Mouse (Mus musculus) thymus, postnatal 4 days (tissue): ENCODE measurements around the gene Sec14l4.

Source experiments
- DNase-seq: peaks from one replicate; pipeline ENCODE4 v3.0.0; 2021

Gene Sec14l4

DNA sequence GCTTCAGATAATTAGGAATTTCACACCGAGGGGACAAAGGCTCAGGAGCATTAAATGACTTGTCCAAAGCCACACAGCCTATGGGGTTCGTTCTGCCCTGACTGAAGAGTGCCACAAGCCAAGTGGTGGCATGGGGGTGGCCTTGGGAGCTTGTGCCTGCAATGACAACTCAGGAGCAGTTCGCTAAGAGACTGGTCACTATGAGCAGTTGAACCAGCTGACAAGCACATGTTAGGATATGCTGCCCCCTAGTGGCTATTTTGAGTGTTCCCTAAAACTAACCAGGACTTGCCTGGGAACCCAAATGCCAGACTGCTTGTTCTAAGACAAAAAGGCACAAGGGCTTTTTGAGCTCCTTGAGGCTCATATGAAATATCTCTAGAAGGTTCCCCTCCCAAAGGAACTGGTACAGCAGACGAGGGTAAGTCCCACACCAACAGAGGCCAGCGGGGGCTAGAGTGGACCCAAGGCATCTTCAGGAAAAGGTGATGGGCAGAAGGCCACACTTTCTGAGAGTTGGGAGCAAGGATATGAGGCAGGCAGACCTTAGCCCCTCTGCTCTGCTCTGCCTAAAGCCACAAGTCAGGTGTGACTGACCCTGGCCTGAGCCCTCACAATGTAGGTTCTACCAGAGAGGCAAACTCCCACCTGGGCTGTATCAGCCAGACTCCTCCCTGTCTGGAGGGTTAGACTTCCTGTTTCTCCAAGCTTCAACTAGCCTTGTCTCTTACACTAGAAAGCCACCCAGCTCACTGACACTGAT lies 52.2 kb downstream of the Sec14l4 start:
- DNase-seq = peak; percentile 44

DNA sequence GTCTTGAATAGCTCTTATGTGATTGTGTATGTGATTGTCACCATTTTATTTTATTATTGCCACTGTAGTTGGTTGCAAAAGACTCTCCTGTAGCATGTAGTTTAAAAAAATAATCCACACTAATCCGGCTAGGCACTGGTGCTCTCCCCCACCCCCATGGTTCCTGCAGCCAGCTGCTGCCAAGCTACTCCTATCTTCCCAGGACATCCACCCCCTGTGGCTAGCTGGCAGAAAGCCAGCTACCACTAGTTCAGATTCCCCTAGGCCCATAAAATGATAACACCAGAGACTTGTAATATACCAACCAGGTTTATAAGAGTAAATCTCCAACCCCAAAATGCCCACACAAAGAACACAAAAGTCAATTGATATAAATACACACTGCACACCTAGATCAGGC lies 55.0 kb downstream of the Sec14l4 start:
- no peak for DNase-seq

DNA sequence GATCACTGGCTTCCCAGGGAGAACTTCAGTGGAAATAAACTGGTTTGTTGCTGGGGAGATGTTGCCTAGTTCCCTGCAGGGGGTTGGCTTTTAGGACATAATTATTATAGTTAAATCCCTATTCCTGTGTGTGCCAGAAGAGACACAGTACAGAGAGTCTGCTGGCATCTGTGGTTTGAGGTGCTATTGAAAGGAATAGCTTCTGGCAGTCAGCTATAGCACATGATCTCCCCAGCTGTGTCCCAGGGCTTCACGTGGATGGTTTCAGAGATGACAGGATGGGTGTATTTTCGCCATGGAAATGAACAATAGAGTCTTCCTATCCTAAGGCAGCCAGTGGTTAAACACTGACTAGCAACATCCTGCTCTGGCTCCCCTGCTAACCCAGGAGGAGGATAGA lies 56.0 kb downstream of the Sec14l4 start:
- no peak for DNase-seq

DNA sequence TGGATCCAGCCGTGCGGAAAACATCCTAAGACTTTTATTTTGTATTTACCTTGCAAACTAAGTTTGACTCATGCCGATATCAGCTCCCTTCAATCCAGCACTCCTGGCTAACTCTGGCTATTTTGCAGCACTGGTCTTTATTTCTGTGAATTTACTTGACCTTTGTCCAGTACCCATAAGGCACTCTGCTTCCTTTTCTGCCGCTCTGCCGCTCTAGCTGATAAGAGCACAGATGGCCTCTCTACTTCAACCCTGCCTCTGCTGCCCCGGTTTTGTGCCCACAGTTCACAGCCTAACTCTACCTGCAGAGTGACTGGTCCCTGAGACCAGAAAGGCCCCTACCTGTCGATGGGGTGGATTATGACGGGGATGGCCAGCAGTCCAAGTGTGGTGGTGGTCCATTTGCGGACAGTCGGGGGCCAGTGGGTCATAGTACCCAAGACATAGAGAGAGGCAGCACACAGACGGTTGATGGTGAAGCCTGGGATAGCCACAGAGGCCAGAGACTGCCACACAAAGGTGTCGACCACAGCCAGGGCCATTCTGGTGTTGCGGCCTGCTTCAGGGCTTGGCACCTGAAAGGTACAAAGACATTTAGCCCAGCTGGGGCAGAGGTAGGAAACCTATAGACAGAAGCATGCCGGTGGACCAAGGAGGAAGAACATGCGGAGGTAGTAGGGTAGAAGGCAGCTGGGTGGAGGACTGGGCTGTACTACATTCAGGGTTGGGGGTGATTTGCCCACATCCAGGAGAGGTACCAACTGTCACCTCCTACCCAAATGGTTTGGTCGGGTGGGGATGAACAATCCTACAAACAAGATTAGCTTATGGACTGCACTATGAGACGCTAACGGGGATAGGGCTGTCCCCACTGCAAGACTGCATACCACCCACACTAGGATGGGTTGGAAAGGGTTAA lies 62.5 kb downstream of the Sec14l4 start:
- DNase-seq = no peak

DNA sequence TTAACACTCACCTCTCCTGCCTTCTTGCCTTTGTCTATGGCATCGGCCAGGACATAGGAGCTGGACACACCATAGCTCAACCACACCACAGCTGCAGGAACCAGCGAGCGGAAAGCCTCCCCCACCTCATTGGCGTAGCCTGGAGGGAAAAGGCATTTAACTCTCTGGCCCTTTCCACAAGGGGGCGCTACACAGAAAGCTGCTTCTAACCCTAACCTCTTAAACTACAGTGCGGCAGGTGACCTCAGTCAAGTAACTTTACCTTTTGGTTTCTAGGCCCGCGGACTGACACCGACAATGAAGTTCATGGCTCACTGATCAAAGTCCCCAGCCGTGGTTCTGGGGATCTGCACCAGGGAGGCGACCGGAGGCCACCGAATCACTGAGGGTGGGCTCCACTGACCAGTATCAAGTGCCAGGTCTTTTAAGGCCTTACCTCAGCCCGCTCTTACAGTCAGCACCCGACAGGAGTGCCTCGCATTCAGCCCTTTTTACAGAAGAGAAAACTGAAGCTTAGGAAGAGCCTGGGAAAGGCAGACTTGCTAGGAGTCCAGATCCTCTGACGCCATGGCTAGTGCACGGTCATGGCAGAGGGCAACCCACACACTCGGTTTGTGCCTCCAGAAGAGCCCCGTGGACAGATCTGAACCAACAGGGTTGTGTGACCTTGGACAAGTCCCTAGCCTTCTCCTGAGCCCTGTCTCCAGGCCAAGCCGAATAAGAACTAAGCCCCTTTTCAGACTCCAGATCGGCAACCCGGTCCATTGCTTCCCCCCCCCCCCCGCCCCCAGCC lies 63.3 kb downstream of the Sec14l4 start:
- peak; percentile 83 for DNase-seq

DNA sequence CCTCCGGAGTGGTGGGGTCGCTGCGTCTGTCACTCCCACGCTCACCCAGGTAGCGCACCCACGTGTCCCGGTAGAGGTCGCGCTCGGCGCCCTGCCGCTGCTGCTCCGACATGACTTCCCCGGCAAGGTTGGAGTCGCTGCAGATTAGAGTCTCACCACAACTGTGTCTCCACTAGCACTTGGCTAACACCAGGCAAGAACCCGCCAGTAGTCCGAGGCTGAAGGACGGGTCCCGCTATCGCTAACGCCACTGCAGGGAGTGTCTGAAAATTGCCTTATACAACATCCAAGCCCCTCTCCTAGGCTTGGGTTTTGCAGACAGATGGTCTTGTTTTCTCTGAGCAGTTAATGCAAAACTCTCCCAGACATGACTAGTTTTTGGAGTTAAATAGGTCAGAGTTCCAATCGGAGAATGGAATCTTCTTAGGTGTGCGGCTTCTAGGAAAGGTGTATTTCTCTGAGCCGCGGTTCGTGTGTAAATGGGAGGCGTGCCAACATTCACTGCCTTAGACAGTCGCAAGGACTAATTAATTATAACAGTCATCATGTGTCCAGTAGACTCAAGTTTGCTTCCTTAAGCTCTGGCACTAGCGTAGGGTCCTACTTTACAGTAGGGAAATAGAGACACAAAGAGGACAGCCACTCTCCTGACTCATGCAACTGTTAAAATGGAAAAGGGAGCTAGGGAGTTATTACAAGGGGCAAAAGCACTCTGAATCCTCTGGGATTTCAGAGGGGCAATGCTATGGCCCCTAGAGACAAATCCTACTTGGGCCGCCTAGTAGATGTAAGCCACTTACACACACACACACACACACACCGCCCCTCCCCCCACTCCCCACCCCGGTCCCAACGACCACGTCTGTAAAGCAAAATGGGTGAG lies 64.2 kb downstream of the Sec14l4 start, which contains the start of gene Mtfp1:
Gene Mtfp1, minus strand, starts transcription at position 275 of the 883 bp plus-strand sequence.
- DNase-seq = peak; percentile 81

DNA sequence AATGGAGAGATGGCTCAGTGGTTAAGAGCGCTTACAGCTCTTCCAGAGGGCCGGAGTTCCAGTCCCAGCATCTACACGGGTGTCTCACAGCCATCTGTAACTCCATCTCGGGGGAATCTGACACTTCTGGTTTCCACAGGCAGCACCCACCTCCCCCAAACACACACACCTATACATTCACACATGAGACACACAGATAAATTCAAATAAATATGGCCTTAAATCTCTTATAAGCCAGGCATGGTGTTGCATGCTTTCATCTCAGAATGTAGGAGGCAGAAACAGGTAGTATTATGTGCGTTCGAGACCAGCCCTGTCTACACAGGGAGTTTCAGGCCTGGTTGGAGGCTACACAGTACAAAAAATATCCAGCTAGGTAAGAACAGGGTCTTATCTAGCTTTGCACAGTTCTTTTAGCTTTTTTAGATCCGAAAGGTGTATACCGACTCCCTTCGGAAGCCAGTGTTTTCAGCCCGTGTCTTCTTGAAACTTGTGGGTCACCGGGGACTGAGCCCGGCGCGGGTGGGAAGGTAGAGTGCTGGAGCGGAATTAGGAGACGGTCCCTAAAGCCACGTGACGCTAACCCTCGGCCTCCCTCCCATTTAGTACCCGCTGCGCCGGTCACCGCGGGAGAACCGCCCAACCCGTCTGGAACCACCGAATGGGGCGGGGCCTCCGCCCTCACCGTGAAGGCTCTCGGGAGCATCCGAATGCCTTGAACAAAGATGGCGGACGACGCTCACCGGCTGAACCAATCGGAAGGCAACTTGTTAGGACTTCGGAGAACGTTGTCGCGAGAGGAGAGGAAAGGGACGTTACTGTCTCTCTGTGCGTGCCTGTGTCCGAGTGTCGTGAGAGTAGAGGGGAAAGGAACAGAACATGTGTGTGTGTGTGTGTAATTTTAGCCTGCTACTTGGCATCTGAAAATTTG lies 65.1 kb downstream of the Sec14l4 start:
- DNase-seq = peak; percentile 95

DNA sequence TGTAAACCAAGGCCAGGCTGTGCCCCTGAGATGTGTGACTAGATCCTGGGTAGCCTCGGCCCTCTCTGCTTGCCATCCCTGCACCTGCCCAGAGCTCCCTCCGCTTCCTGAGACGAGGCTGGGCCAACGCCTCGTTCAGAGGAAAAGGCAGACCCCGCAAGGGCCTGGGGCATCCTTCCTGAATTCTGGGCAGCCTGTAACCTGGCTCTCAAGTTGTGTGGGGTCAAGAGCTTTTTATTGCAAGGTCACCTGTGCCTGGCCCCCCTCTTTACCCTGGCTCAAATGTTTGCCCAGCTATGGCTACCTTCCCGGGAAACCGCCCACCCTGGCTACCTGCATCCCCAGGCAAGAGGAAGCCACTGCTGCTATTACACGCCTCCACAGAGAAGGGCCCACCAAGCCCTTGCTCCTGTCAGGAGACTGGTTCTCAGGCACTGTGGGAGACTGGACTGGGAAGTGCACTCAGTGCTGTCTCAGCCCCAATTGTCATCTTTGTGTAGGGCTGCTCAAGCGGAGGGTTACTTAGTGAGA lies 65.9 kb downstream of the Sec14l4 start:
- DNase-seq = peak; percentile 46
